Mouse (Mus musculus) left cerebral cortex, postnatal 36 days (tissue): Measurements from ENCODE around the gene Mpp6. TPM values are rescaled to one million over a fixed set of nuclear protein-coding genes. Genes with fewer than 3 reads are reported as not detected.

ENCODE experiments used
- DNase-seq, 2 experiments: peaks; one replicate each; pipeline ENCODE4 v3.0.0; 2021 to 2022; ENCODE audit warnings: low spot score in 2 of 2, mixed read lengths in 1 of 2
- intact Hi-C: fragments of 180-260 bp; cut with DNase I; formaldehyde crosslinking; loops from one replicate; pipeline ENCODE4 v1.15.1; 2025
- total RNA-seq, 2 experiments: library from RNA; stranded (reverse); gene quantifications; 2 replicates each; pipeline ENCODE4 v1.2.3; 2021

The Mpp6 gene
- 10 to 100 TPM; 79.2 to 88.2 TPM for total RNA-seq

DNA sequence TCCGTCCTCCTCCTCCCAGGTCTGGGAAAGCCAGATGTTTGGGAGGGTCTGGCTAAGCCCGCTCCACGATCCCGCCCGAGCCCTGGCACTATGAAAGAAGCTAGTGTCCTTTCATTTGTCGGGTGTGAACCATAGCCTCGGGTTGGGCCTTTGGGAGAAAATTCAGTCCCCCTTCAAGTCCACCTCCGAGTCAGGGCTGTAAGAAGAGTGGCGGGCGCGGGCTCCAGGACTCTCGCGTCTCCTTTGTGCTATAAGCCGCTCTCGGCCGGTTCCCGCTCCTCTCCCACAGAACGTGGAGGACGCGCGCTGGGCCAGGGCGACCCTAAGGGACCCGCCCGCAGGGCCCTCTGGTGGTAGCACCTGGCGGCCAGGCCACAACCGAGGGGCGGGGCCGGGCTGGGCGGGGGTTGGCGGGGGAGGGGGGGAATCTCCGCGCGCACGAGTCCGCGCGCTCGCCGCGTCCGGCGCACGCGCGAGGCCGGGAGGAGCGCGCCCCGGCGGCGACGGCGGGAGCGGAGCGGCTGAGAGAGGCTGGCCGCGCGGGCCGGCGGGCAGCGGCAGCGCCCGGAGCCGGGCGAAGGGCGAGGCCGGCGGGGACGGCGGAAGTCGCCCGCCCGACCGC, at the start of gene Mpp6:
Gene Mpp6 (plus strand): TSS at position 485 of the 622 bp plus-strand sequence.
- peak; percentile 76 to 80 for DNase-seq
- intact Hi-C loops: loop anchor here (2.0 to 10.0 kb wide), 6 partner anchors 133 to 588 kb away; no protein-coding TSS in a partner anchor

DNA sequence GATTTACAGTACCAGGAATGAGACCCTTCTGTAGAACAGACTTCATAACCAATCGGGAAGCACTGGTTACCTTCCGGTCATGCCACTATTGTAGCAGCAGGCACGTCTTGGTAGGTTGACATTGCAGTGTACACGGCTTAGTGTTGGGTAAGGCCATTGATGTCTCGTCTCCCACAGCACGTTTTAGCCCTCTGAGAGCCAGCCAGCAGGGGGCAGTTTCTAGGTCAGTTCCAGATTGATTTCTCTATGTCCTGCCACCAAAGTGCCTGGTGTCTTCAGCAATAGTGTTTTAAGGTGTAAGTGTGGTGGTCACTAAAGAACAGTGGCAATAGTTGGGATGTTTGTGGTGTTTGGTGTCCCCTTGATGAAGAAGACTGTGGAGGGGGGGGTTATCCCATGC, 43.9 kb upstream of the Mpp6 start:
- intact Hi-C loops: no loop called here
- no peak for DNase-seq

DNA sequence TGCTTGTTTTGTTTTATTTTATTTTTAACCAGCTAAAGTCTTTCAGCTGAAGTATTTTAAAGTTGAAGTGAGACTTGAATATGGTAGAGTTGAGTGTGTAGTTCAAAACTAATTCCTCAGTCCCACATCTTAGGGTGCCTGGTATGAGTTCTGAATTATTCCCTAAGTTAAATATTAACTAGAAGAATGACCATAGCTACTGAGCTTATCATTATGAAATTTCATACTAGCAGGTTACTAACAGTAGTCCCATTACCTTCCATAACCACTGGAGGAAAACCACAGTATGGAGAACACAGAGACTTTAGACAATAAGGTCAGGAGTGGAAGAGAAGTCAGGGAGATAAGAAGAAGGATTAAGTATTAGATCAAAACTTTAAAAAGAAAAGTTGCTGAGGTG, 41.6 kb upstream of the Mpp6 start:
- no peak for DNase-seq
- intact Hi-C loops: no loop called here

DNA sequence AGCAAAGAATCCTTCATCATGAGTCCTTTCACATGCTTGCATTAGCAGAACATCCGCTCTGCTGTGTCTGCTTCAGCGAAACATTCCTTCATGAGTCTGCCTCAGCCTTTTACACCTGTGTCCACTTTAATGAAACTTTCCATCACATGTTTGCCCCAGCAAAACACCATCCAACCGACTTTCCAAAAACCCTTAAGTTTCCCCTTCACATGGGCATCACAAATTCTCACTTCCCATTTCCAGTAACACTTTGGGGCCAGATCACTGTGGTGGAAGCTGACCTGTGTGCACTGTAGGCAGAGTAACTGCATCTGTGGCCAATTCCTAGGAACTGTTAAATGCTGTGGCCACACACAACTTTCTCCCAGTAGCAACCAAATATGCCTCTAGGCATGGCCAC, 34.8 kb upstream of the Mpp6 start:
- intact Hi-C loops: no loop called here

DNA sequence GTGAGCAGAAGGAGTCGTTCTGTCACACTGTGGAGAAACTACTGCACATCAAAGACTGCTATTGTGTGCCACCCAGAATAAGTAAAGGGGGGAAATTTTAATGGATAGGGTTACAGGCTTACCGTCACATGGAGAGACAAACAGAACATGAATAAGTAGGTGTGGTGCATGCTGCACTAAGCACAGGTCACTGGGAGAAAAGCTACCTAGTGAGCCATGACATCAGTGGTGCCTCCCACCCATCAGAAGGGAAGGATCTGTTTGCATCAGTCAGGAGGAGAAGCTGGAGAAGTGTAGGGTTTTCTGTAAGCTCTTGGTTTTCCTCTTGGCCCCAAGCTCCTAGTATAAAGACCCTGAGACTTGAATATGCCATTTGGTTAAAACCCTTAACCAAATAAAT, 33.6 kb upstream of the Mpp6 start:
- no peak for DNase-seq
- intact Hi-C loops: no loop called here

More for the DNA sequence above, 34.8 kb upstream of the Mpp6 start:
- DNase-seq: no peak

DNA sequence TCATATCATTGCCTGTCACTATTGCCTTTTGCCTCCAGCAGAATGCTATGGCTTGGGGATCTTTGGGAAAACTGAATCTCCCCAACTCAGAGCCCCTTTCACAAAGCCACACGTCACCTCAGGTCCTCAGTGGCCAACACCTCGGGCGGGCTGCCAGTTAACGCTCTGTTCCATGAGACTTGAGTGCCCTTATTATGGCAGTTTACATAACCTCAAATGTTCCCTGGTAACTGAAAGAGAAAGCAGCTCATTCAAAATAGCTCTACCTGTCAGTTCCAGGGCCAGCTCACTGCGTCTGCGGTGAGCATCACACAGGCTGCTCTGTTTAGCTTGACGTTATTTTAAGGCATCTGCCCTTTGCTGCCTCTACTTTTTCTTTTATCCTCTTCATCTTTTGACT, 29.6 kb upstream of the Mpp6 start:
- no peak for DNase-seq
- intact Hi-C loops: no loop called here

DNA sequence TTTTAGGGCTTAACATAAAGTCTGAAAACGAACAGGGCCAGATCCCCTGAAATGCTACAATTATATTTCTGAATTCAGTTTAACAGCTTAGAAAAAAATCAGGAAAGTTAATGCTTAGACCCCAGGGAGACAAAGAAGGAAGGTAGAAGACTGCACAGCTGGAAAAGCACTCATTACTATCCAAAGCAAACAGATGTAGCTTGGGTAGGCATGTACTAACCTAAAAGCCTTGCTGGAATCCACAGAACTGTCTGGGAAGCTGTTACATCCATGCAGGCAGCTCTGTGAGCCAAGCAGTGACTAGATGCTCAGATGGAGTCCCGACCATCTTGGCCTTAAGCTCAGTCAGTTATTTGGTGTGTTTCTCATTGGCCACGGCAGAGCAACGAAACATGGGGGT, 24.8 kb upstream of the Mpp6 start:
- DNase-seq: no peak
- intact Hi-C loops: no loop called here

DNA sequence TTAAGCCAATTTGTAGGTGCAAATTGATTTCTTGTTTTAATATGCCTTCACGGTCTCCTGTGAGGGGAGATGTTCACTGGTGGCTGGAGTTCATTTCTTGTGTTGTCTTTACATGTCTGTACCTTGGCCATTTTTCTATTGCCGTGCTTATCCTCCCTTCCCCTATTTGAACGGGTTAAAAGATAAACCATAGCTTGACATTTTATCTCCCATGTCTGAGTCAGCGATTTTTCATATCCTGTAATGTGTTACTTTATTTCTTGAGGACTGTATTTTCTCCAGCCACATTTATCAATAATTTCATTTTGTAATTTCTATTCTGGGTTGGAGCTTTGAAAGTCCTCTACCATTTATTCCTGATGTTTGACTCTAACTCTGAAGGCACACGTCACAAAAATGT, 20.7 kb upstream of the Mpp6 start:
- DNase-seq: no peak
- intact Hi-C loops: no loop called here

DNA sequence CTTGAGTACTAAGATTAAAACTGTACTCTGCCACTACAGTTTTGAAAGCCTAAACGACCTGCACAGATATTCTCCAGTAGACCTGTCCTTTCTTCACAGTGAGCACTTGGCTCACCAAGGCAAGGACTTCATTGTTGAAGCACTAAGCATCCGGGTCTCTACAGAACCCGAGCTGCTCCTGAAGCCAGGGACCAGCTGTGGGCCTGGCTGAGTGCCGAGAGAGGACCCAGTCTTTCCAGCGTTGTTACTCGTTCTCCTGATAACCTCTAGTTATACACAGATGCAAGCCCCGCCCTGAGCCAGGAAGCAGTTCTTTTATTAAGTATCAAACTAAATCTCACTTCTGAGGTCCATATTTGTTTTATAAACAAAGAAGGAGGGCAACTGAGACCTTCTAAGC, 19.8 kb upstream of the Mpp6 start:
- no peak for DNase-seq
- intact Hi-C loops: no loop called here

DNA sequence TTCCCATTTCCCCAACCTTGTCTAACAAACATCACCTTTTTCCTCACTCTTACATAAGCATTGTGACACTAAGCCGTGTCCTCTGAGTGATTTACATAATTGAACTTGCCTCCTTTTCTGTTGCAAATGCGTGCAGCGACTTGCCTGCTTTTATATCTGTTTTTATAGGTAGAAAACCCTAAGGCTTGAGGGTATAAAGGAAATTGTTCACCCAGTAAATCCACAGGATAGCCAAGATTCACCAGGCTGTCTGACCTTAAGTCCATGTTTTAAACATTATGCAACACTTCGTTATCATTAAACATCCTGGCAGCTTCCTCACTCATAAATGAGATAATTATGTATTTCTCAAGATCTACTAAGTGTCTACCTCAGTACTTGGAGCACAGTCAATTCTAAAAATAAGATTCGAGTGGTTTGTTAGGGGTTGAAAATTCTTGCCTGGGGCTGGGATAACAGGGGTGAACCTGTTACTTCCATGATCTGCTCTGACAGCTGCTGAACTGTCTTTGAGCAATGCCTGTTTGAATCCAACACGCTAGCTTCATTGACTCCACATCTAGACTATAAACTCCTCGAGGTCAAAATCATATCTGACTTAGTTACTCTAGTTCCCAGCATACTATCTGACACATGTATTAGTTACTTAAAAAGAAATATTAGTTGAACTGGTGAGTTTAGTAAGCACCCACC, 18.4 kb upstream of the Mpp6 start:
- intact Hi-C loops: no loop called here
- DNase-seq: no peak

DNA sequence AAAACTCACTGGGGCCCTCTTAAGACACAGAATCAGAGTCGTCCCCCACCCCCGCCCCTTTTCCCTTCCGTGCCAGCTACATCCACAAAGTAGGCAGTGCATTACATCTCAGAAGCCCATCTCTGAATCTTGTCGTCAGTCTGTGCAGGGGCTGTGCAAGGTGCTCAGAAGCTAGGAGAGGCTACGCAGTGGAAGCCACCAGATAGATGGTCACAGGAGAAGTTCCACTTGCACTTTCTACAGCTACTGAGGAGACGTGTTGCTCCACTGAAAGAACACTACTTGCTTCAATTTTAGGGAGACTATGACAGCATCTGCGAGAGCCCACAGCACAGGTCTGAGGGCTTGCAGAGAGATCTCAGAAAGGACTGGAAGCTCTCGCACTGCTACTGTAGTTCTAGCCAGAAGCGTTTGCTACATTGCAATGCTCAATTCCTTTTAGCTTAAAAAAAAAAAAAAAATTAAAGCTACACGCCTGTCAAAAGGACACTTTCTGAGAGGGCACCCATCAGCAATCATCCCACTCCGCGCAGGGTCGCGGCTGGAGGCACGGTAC, 762 bp upstream of the Mpp6 start:
- intact Hi-C loops: loop anchor here (5.0 kb wide), 1 partner anchor 132 kb away; no protein-coding TSS in a partner anchor
- peak in 1 of 2 experiments; percentile 14 for DNase-seq

DNA sequence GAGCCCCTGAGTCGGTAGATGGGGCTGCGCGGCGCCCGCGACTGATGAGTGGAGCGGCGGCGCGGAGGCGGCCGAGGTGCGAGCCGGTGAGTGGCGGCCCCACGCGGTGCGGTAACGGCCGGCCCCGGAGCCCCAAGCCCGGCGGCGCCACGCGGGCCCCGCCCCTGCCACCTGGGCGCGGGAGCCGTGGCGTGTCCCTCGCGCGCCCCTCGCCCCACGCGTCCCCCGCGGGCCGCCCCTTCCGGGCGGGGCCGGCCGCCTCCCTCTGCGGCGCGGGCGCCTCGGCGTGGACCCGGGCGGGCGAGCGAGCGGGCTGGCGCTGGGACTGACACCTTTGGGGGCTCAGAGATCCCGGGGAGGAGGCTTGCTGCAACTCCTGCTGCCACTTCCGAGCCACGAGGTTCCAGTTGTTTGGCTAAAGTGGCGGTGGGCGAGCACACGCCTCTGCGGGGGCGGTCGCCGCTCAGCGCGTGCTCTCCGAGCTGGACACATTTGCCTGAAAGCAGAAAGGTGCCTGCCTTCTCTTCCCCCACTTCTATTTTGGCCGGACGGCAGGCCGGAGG, 419 bp downstream of the Mpp6 start:
- no peak for DNase-seq
- intact Hi-C loops: loop anchor here (2.0 to 10.0 kb wide), 5 partner anchors 144 to 588 kb away; no protein-coding TSS in a partner anchor

DNA sequence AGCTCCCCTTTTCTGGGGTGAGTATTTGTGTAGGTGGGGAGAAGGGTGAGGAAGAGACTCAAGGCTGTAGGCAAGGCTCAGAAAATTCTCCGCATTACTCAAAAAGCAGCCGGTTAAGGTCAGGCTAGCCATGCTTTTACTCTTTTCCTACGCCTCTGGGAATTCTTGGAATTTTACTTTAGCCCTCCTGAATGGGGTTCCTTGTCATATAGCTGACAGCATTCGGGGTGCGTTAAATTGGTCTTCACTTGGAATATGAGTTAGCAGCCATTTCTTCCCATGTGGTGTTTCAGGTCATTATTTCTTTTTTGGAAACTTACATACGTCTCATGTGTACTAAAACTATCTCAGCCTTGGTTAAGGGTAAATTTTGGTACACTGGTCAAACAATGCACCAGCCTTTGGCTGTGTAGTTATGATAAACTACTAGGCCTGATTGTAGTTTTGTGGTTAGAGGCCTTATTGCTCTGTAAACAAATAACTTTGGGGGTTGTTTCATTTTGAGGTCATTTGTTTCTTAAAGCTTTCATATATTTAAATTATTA, 1.1 kb downstream of the Mpp6 start:
- no peak for DNase-seq
- intact Hi-C loops: loop anchor here (2.0 to 10.0 kb wide), 5 partner anchors 144 to 589 kb away; no protein-coding TSS in a partner anchor

DNA sequence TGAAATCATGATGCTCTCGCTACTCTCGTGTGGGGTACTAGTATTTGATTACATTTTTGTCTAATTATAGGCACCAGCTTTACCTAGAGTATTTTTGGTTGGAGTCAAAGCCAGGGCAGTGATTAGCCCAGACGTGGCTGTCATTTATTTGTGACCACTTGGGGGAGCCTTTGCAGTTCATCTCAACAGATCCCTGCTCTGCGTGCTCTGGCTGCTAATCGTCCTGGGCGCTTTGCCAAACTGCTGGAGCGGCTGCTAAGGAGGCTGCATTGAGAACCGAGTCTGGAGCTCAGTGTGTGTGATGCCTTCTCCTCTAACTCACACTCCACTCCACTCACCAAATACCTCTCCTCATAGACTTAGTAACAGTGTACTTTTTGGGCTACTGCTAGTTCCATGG, 2.7 kb downstream of the Mpp6 start:
- DNase-seq: peak; percentile 87 to 92
- intact Hi-C loops: loop anchor here (2.0 to 10.0 kb wide), 5 partner anchors 68 to 590 kb away; no protein-coding TSS in a partner anchor

DNA sequence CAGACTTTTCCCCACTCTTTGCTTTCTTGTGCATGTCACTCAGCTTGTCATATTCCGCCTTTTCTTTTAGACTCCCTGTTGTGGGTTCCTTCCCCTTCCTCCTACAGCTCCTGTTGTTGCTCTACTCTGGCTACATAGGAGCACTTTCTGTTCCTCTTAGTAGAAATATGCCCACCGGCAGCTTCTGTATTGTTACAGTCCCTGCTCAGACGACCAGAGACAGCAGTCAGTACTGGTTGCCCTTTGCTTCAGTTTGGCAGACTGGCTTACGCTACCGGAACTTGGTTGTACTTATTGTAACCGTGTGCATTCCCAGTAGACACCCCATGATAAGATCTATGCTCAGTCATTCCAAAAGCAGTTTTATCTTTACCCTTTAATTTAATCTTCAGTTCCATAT, 4.2 kb downstream of the Mpp6 start:
- intact Hi-C loops: loop anchor here (5.0 to 10.0 kb wide), 4 partner anchors 141 to 592 kb away; no protein-coding TSS in a partner anchor
- DNase-seq: no peak

DNA sequence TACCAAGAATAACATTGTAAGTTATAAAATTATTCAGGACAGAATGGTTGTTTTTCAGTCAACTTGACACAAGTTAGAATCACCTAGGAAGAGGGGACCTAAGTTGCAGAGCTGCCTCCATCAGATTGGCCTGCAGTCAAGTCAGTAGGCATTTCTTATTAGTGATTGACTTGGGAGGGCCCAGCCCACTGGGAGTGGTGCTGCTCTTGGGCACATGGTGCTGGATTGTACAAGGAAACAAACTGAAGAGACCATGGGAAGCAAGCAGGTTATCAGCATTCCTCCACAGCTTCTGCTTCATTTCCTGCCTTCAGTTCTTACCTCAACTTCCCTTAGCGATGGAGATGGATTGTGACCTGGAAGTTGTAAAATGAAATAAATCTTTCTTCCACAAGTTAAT, 10.9 kb downstream of the Mpp6 start:
- intact Hi-C loops: no loop called here
- no peak for DNase-seq

DNA sequence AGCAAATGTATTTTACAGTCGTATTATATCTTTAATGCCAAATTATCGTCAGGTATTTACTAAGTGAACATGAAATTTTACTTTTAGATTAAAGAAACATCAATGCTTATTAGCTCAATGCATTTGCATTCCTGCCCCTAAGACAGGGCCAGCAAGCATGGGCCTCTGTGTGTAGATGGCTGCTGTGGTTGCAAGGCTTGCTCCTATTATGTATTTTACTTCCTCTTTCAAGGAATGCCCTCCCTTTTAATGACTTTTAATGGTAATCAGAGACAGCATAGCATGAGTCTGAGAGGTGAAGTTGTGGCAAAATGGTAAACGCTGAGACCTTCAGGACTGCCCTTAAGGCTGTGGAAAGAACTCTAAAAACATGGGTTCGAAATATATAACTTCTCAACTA, 12.8 kb downstream of the Mpp6 start:
- intact Hi-C loops: no loop called here

DNA sequence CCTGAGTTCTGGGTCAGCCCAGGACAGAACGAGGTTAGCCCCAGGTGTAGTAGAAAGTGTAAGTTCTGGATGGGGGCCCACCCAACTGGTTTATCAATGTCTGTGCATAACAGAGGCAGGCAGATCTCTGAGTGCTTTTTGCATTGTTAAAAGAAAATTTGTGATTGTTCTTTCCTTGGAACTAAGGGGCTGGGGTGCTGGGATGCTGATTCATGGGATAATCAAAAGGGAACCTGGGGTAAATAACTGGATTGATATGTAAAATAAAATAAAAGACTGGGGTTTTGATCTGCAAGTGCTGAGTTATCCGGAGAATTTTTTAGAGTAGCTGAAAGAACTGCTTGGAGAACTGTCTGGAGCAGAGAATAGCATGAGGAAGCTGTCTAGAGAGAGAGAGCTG, 14.2 kb downstream of the Mpp6 start:
- no peak for DNase-seq
- intact Hi-C loops: no loop called here

More for the DNA sequence above, 12.8 kb downstream of the Mpp6 start:
- DNase-seq: no peak

DNA sequence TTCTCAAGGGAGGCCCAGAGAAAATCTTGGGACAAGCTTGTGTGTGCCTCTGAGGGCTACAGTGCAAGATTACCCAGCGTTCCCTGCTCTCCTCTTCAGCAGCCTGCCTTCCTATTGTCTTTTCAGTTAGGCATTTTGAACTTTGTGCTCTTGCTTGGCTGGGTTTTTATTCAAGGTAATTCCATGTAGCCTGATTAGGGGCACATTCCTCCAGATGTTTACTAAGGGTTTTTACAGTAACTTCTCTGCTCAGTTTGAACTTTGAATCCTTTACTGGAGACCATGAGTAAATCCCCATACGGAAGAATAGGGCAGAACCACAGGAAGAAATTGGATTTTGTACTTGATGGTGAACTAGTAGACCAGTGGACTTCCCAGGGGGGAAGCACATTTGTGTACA, 16.3 kb downstream of the Mpp6 start:
- DNase-seq: no peak
- intact Hi-C loops: no loop called here

DNA sequence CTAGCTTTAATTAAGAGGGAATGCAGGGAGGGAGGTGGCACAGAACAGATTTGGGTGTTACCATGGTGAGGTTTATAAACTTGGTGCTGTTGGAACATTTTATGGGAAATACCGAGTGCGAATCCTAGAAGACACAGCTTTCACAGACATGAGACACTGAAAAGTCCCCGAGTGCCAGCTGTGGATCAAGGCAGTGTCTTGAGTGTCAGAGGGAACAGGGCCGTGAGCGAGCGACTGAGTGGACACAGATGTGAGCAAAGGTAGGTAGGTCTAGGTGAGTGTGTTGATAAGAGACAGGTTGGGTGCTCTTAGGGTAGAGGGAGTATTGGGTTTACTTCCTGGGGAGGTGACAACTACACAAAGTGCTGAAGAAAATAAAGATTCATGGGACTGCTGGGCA, 17.5 kb downstream of the Mpp6 start:
- DNase-seq: no peak
- intact Hi-C loops: no loop called here
